Mouse (Mus musculus) heart, adult 9 months (tissue): ENCODE results near the gene Hs3st5.

Source experiments
- DNase-seq, 2 experiments: peaks; one replicate each; pipeline ENCODE4 v3.0.0; 2022; ENCODE audit warnings: low spot score in 2 of 2

Gene Hs3st5

DNA sequence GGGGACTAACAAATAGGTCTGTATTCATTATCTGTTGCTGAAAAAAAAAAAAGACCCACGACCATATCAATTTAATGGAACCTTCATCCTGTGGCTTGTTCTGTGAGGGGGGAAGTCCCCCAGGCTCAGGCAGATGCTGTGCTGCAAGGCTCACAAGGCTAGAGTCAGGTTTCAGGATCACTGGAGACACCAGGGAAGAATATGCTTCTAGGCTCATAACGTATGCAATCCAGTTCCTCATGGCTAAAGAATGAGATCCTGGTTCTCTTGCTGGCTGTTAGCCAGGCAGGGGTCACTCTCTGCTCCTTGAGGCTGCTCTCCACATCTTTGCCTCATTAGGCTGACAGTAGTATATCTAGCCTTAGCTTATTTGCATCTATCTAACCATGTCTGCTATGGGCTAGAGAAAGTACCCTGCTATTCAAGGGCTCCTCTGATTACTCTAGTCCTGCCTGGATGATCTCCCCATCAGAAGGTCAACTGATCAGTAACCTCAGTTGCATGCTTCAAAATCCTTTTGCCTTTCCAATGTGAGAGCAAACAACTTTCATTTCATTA is 294.4 kb downstream of the Hs3st5 start:
- no peak for DNase-seq

GRCm38 (mm10) chr10:36803705-36804104 is 297.1 kb downstream of the Hs3st5 start:
- DNase-seq, result no peak

GRCm38 (mm10) chr10:36805265-36805664 is 298.7 kb downstream of the Hs3st5 start:
- DNase-seq, result no peak

DNA sequence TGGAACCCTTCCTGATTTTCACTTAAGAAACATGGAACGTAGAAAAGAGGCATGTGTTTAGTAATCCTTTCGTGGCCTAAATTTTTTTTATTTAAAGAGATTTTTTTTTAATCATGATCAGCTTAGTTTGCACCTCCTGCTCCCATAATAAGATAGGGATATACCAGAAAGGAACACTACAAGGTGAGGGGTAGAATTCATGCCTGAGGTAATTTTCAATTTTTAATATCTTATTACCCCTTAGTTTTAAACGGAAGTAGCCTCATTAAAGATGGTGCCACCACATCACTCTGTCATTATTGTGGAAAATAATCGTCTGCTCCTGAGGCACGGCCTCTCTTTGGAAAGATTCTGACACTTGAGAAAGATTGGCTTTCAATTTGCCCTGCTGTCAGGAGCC is 299.2 kb downstream of the Hs3st5 start:
- DNase-seq, result no peak

- DNase-seq, result no peak
Observed at GRCm38 (mm10) chr10:36807007-36807406, 300.4 kb downstream of the Hs3st5 start.

DNA sequence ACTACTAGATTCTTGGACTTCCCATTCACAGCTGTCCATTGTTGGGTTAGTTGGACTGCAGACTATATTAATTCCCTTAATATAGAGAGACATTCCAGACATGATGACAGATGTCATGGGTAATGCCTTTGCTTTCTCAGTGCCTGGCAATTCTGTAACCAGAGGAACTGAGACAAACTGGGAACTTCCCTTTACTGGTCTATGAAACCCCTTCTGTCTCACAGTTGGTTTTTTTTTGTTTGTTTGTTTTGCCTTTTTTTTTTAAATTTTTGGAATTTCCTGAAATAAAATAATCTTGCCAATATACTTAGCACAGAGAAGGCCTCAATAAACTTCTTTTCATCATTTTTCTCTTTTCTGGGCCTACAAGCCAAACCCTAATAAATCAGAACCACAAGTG is 312.3 kb downstream of the Hs3st5 start:
- DNase-seq, result no peak

DNA sequence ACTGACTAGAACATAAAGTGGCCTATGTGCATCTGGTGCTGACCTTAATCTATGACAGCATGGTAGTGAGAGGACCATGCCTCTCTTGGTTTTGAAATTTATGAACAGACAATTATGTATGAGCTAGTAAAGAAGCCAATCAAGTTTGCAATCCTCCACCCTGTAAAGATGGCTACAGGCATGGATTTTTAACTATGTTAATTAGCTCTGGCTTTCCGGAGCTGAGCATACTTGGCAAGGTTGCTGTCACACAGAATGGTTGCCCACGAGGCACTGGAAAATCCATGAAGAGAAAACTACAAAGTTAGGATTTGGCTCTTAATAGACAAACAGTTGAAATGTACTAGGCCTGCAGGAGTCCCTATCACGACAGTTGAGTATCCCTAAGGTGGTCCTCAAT is 322.5 kb downstream of the Hs3st5 start:
- no peak for DNase-seq

GRCm38 (mm10) chr10:36832204-36832603 is 325.6 kb downstream of the Hs3st5 start:
- no peak for DNase-seq

DNA sequence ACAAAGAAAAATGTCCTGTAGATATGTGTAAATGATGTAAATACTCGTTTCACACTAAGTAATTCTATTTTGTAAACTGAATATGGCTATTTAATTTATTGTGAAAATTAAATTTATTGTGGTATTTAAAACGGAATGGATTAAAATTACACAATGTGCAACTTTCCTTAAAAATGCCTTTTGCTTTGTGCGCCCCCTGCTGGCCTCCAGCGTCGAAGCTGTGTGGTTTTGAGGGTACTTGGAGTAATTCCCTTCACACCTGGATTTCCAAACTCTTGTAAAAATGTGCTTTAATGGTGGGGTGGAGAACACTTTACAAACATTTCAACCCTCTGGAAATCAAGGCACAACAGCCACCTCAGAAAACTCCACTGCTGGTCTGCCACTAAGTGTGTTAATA is 327.6 kb downstream of the Hs3st5 start:
- no peak for DNase-seq

DNA sequence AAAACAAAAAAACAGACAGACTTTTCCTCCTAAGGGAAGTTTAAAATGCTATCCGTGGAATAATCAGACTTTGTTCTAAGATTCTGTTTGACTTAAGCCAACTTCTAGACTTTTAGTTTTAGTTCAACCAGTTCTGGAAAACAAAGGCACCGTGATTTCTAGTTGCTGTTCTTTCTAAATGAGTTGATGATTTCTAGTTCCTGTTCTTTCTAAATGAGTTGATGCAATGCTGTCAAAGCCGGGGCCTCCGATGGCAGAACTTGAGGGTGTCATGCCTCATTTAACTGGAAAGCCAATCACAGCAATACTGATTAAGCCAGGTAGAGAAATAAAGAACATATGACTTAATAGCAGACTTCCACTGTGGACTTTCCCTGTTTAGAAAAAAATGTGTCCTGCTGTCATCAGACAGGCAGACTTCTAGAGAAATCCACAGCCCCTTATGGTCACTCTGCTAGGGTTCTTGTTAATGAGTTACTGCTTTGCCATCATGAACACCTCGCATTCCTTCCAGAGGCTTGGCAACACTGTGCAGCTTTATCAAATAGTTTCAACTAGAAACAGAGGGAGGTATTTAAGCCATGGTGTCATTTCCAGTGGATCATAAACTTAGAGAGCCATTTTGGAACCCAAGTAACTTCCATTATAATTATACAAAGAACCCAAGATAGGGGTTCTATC is 329.4 kb downstream of the Hs3st5 start:
- DNase-seq, result no peak

- DNase-seq, result no peak
Observed at GRCm38 (mm10) chr10:36850231-36850630, 343.6 kb downstream of the Hs3st5 start.

DNA sequence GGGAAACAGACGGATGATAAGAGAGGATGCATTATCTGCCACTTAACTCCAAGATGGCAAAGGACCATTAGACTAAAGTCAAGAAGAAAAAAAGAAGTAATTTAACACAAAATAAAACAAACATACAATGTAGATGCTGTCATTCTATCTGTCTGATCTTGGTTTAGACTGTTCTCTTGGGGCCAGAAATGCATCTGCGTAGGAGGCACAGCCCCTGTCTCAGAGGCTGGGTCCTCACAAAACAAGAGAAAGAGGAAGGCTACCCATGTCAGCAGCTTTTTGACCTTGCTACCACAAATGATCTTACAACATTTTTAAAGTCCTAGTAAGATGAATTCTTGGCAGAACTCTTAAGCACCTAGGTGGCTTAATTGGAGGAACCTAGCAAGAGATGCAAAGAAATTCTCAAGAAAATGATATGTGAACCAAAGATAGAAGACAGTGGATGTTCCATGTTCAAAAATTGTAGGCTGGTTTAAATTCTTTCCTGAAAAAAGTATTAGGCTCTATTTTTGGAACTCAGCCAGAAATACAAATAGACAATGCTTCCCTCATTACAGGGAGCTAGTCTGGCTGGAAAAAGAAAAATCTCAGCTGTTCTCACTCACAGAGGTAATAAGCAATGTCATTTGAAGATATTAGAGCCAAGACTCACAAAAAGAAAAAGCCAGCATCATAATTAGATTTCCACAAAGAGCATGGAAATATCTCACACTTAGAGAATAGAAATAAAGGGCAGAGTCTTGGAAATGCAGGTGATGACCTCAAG is 355.7 kb downstream of the Hs3st5 start:
- no peak for DNase-seq
